Mouse (Mus musculus) ES-E14 (cell line): ENCODE results near the gene Cacna1d.

Source experiments
- CHD2 ChIP-seq: IDR thresholded peaks from 2 replicates; pipeline ENCODE4 v1.6.1; 2014; ENCODE audit warnings: mild to moderate bottlenecking, low read depth, low read length, inconsistent platforms
- HCFC1 ChIP-seq: IDR thresholded peaks from 2 replicates; pipeline ENCODE4 v1.6.1; 2012; ENCODE audit warnings: low read length, inconsistent platforms, borderline replicate concordance; ENCODE audit not compliant: insufficient read depth
- MAFK ChIP-seq: IDR thresholded peaks from 2 replicates; pipeline ENCODE4 v1.6.1; 2014; ENCODE audit warnings: mild to moderate bottlenecking, low read depth, low read length, inconsistent platforms; ENCODE audit not compliant: insufficient read depth
- ZC3H11A ChIP-seq: IDR thresholded peaks from 2 replicates; pipeline ENCODE4 v1.6.1; 2012; ENCODE audit warnings: low read depth, mild to moderate bottlenecking, inconsistent platforms, low read length, borderline replicate concordance

DNA sequence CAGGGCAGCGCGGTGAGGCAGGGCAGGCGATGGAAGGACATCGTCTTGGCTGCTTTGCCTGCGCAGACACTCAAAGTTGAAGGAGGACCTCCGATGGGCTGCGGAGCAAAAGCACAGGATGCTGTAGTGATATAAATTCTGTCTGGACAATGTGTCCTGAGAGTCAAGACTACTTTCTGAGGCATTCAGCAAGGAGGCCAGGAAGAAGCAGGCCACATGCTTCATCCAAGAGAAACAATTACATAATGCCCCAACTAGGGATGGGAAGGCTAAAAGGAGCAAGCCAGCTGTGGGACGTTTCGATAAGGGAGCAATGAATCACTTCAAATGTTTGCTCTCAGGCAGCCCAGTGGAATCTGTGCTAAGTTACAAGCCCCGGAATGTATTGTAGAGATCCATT, 446.0 kb downstream of the Cacna1d start:
- TF ChIP-seq ZC3H11A: no peak
- TF ChIP-seq MAFK: no peak
- no peak for TF ChIP-seq HCFC1
- no peak for TF ChIP-seq CHD2
